Mouse (Mus musculus): ENCODE measurements around the gene Lrrc51.

DNA sequence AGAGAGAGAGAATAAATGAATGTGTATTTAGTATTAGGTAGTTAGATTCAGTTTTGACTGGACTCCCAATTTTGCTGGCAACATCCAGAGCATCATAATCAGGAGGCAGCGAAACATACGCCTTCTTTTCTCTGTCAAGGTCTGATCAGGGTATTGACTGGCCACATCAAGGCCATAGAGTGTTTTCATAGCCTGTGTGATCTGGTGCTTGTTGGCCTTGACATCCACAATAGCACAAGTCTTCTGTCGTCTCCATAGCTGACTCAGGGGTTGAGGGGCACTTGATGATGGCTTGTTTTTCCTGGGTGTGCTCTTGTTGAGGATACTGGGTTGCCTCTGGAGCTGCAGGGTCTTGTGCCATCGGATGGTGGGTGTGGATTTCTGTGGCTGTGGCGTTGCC lies 23.2 kb upstream of the Lrrc51 start:
- no peak for TF ChIP-seq CTCF (IDR thresholded peaks at IDR 0.05; ENCODE audit: low read depth, low read length)
- TF ChIP-seq TAL1 (conservative IDR thresholded peaks at IDR 0.05; ENCODE audit: low read depth, low read length), result no peak
